Mouse (Mus musculus): ENCODE results near the gene Rpf2. TPM values are rescaled to one million over a fixed set of nuclear protein-coding genes. Genes with fewer than 3 reads are reported as not detected.

The Rpf2 gene
- polyA plus RNA-seq, 1 experiment from 2014 or later = 77.7 TPM

DNA sequence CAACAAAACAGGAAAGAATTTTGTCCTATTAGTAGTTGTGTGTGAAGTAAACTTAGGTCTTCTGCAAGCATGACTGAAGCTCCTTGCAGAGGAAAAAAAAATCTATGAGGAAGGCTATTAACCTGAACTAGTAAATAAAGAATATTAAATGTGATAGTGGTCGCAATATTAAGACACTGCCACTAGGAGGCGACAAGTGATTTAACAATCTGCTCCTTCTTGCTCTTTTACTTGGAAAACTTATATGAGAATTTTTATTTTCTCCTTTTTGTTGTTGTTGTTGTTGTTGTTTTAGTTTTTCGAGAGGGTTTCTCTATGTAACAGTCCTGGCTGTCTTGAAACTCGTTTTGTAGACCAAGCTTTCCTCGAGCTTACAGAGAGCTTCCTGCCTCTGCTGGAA lies 12.1 kb upstream of the Rpf2 start:
- peak overlapping the region; percentile 81 for H3K27ac ChIP-seq (ENCODE audit: low read depth, low read length)
- DNase-seq (ENCODE audit: low spot score) = no peak
- 0 out of 2 replicates have a peak, but pooled peaks have one; percentile 0 for ATAC-seq (replicated peaks; ENCODE audit: low FRiP score)
- H3K27me3 ChIP-seq (ENCODE audit: control insufficient read depth, insufficient read depth, low read length) = no peaks in the 10 kb centered on the region
- H3K36me3 ChIP-seq (ENCODE audit: control insufficient read depth, insufficient read depth, low read length) = no peaks in the 10 kb centered on the region; the same call in 1 of the 2 replicates
- peaks cover 2% of the 10 kb centered on the region; the same call in 1 of the 2 replicates for H3K4me1 ChIP-seq (replicated peaks; ENCODE audit: control insufficient read depth, insufficient read depth, low read length)
- no peak overlapping the region for H3K9ac ChIP-seq (ENCODE audit: low read length)
- peak overlapping the region; percentile 62 for H3K4me2 ChIP-seq (ENCODE audit: low read depth, low read length, severe bottlenecking)
- H3K4me3 ChIP-seq (ENCODE audit: low read depth, low read length) = 0 out of 2 replicates have a peak overlapping the region, but pooled peaks have one; percentile 54
- WGBS = 7% methylated on average over 5 of the region's 5 CpGs
- H3K9me3 ChIP-seq (ENCODE audit: control insufficient read depth, low read length) = no peaks in the 10 kb centered on the region

DNA sequence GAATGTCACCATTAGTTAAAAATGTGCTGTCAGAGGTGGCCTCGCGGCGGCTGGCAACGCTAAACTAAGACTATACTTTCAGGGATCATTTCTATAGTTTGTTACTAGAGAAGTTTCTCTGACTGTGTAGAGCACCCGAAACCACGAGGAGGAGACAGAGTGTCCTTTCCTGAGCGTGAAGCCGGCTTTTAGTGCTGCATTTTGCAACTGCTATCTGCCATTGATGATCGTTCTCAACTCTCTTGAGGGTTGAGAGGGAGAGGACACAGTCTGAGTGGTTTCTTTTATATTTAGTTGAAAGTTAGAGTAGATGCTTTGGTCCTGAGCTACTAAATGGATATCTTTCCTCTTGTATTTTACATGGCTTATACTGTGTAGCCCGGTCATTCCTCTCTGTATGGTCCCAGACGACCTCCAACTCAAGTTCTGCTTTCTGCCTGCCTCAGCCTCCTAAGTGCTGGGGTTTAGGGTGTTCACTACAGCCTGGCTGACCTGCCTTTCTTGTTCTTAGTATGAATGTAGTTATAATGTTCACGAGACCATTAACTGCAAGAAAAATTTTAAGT lies 11.6 kb upstream of the Rpf2 start:
- under 1% methylated on average over 12 of the region's 12 CpGs for WGBS
- peak; percentile 71 for ATAC-seq (replicated peaks; ENCODE audit: low FRiP score)
- peak overlapping the region; percentile 89 for H3K9ac ChIP-seq (ENCODE audit: low read length)

DNA sequence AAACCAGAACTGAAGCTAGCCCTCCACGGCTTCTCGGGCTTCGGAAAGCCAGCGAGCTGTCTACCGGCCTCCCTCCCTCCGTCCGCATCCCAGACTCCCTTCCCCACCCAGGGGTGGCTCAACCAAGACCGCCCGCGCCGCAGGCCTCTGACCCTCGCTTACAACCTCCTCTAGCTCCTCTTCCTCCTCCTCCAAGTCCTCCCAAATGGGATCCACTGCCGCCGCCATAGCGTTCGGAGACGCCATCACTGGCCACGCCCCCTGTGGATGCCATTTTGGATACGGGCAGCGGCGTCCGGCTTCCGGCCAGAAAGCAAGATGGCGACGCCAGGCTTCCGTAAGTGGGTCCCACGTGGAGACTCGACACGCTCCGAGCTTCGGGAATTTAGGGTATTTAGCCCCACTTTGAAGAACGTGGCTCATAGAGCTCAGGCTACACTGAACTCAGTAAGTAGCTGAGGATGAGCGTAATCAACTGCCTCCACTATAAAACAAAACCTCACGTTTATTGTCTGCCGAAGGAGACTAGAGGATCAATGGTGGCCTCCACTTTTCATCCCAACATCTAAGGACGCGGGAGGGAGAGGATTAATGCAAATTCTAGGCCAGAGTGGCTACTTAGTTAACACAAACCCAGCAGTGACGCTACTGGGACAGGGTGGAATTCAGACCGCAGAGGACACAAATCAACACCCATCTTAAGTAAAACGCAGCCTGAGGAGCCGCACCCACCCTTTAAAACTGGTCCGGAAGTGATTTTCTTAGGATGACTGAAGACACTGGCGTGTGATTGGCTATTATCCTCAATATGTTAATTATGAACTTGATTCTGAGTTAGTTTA lies 10.8 kb upstream of the Rpf2 start, which contains the start of gene Gtf3c6:
TSS of gene Gtf3c6 (minus strand) at position 695 of the 842 bp plus-strand sequence.
- Histone ChIP-seq H3K9me3 (ENCODE audit: control insufficient read depth, low read length) (no peaks in the 10 kb centered on the region), H3K4me1 (replicated peaks; ENCODE audit: control insufficient read depth, insufficient read depth, low read length) (0 out of 2 replicates have a peak, but pooled peaks cover 2% of the 10 kb centered on the region), H3K4me3 (ENCODE audit: low read depth, low read length) (peak within 1 kb of the TSS; percentile 54), H3K27ac (ENCODE audit: low read depth, low read length) (peak within 1 kb of the TSS; percentile 81), H3K9ac (ENCODE audit: low read length) (peak within 1 kb of the TSS; percentile 89), H3K27me3 (ENCODE audit: control insufficient read depth, insufficient read depth, low read length) (no peaks in the 10 kb centered on the region), H3K4me2 (ENCODE audit: low read depth, low read length, severe bottlenecking) (peak within 1 kb of the TSS; percentile 62), H3K36me3 (ENCODE audit: control insufficient read depth, insufficient read depth, low read length) (peaks cover 7% of the 10 kb centered on the region)
- DNase-seq (ENCODE audit: low spot score) (peak; percentile 96), ATAC-seq (replicated peaks; ENCODE audit: low FRiP score) (peak; percentile 77)
- WGBS = under 1% methylated on average over 43 of the region's 43 CpGs

More for the DNA sequence above, 11.6 kb upstream of the Rpf2 start:
- Histone ChIP-seq H3K36me3 (ENCODE audit: control insufficient read depth, insufficient read depth, low read length) (peaks cover 2% of the 10 kb centered on the region), H3K4me1 (replicated peaks; ENCODE audit: control insufficient read depth, insufficient read depth, low read length) (peaks cover 2% of the 10 kb centered on the region; the same call in 1 of the 2 replicates), H3K27me3 (ENCODE audit: control insufficient read depth, insufficient read depth, low read length) (no peaks in the 10 kb centered on the region), H3K4me2 (ENCODE audit: low read depth, low read length, severe bottlenecking) (peak overlapping the region; percentile 62), H3K27ac (ENCODE audit: low read depth, low read length) (peak overlapping the region; percentile 81), H3K9me3 (ENCODE audit: control insufficient read depth, low read length) (no peaks in the 10 kb centered on the region), H3K4me3 (ENCODE audit: low read depth, low read length) (peak overlapping the region; percentile 54)
- peak; percentile 86 for DNase-seq (ENCODE audit: low spot score)

DNA sequence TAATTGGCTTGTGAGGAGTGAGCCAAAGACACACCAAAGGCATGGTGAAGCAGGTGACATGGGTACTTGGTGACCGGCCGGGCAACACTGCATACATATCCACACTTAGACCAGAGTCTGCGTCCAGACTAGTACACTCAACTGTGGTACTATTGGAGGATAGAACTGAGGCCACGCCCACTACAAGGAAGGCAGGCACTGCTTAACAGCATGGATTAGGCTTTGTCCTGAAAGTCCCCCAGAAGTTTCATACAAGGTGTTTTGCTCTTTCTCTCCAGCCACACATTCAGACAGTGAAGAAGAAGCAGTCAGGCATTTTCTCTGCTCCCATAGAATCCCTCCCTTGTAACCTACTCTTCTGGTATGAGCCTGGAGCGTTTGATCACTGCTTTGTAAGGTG lies 9.9 kb upstream of the Rpf2 start:
- 3% methylated on average over 5 of the region's 5 CpGs for WGBS
- H3K4me1 ChIP-seq (replicated peaks; ENCODE audit: control insufficient read depth, insufficient read depth, low read length) = 0 out of 2 replicates have a peak, but pooled peaks cover 2% of the 10 kb centered on the region

DNA sequence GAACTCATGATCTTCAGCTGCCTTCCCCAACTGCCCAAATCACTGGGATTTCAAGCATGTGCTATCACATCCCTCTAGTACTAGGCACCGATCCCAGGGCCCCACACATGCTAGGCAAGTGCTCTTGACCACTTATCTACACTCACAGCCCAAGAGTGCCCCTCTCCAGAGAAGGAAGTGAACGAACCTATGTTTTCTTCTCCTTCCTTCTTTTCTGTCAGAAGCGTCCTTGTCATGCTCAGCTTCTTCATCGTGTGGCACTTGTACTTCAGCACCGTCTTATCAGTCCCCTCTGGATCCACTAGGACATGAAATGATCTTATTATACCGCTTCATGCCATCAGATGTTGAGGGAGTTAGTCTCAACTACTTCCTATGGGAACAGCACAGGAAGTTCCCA lies 4.1 kb upstream of the Rpf2 start:
- no peaks in the 10 kb centered on the region for H3K27me3 ChIP-seq (ENCODE audit: control insufficient read depth, insufficient read depth, low read length)
- 89% methylated on average over 6 of the region's 6 CpGs for WGBS
- H3K4me2 ChIP-seq (ENCODE audit: low read depth, low read length, severe bottlenecking) = no peak overlapping the region
- ATAC-seq (replicated peaks; ENCODE audit: low FRiP score) (no peak), DNase-seq (ENCODE audit: low spot score) (no peak)
- H3K4me3 ChIP-seq (ENCODE audit: low read depth, low read length) = no peak overlapping the region
- no peak overlapping the region for H3K9ac ChIP-seq (ENCODE audit: low read length)
- H3K36me3 ChIP-seq (ENCODE audit: control insufficient read depth, insufficient read depth, low read length) = peaks cover 16% of the 10 kb centered on the region
- no peaks in the 10 kb centered on the region for H3K9me3 ChIP-seq (ENCODE audit: control insufficient read depth, low read length)
- H3K4me1 ChIP-seq (replicated peaks; ENCODE audit: control insufficient read depth, insufficient read depth, low read length) = 0 out of 2 replicates have a peak, but pooled peaks cover 4% of the 10 kb centered on the region
- no peak overlapping the region for H3K27ac ChIP-seq (ENCODE audit: low read depth, low read length)

More for the DNA sequence above, 9.9 kb upstream of the Rpf2 start:
- peak overlapping the region; percentile 54 for H3K4me3 ChIP-seq (ENCODE audit: low read depth, low read length)
- peaks cover 7% of the 10 kb centered on the region for H3K36me3 ChIP-seq (ENCODE audit: control insufficient read depth, insufficient read depth, low read length)
- peak; percentile 82 for ATAC-seq (replicated peaks; ENCODE audit: low FRiP score)
- peak; percentile 75 for DNase-seq (ENCODE audit: low spot score)
- H3K9me3 ChIP-seq (ENCODE audit: control insufficient read depth, low read length) = no peaks in the 10 kb centered on the region
- peak overlapping the region; percentile 62 for H3K4me2 ChIP-seq (ENCODE audit: low read depth, low read length, severe bottlenecking)
- peak overlapping the region; percentile 89 for H3K9ac ChIP-seq (ENCODE audit: low read length)
- no peaks in the 10 kb centered on the region for H3K27me3 ChIP-seq (ENCODE audit: control insufficient read depth, insufficient read depth, low read length)
- H3K27ac ChIP-seq (ENCODE audit: low read depth, low read length) = peak overlapping the region; percentile 81; the same call in 1 of the 2 replicates

DNA sequence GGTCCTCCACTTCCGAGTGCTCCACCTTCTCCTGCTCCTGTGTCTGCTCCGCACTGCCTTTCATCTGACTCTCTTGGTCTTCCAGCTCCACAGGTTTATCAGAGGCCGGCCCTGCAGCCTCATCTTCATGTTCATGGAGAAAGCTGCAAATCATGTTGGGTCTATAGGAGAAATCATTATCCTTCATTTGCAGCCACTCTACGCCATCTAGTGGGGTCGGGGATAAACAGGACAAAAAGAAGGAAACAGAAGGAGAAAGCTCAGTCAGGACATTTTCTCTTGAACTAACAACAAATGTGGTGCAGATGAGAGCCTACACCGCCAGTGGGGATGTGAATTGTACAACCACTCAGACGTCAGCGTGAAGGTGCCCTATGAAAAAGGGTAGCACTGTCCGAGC lies 2.8 kb upstream of the Rpf2 start:
- ATAC-seq (replicated peaks; ENCODE audit: low FRiP score) = no peak

DNA sequence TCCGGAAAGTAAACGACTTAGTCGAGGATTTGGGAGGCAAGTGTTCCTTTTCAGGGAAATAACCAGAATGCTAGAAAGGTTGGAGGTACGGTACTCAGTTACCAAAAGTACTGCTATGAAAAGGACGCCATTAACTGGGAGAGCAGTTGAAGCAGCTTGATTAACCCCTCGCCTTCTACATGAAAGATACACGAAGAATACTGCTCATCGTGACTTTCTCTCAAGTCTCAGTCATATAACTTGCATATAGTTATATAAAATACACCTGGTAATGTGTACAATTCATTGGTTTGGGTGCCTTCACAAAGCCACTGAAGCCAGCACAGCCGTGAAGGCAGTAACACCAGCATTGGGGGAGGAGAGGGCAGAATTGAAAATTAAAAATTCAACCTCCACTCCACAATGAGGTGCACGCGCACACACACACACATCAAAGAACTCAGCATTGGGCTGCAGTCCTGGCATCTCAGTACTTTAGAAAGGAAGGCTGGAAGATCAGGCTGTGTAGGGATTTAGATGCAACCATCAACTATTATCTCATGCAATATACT lies 405 bp upstream of the Rpf2 start:
- Histone ChIP-seq H3K27ac (ENCODE audit: low read depth, low read length) (0 out of 2 replicates have a peak overlapping the region, but pooled peaks have one; percentile 57), H3K9ac (ENCODE audit: low read length) (peak overlapping the region; percentile 66), H3K4me1 (replicated peaks; ENCODE audit: control insufficient read depth, insufficient read depth, low read length) (0 out of 2 replicates have a peak, but pooled peaks cover 4% of the 10 kb centered on the region), H3K27me3 (ENCODE audit: control insufficient read depth, insufficient read depth, low read length) (no peaks in the 10 kb centered on the region), H3K4me2 (ENCODE audit: low read depth, low read length, severe bottlenecking) (peak overlapping the region; percentile 71), H3K4me3 (ENCODE audit: low read depth, low read length) (peak overlapping the region; percentile 66), H3K36me3 (ENCODE audit: control insufficient read depth, insufficient read depth, low read length) (peaks cover 12% of the 10 kb centered on the region), H3K9me3 (ENCODE audit: control insufficient read depth, low read length) (no peaks in the 10 kb centered on the region)
- ATAC-seq (replicated peaks; ENCODE audit: low FRiP score) (peak; percentile 57), DNase-seq (ENCODE audit: low spot score) (no peak)
- WGBS = 34% methylated on average over 11 of the region's 11 CpGs

More for the DNA sequence above, 2.8 kb upstream of the Rpf2 start:
- Histone ChIP-seq H3K36me3 (ENCODE audit: control insufficient read depth, insufficient read depth, low read length) (peaks cover 16% of the 10 kb centered on the region), H3K27ac (ENCODE audit: low read depth, low read length) (no peak overlapping the region), H3K4me3 (ENCODE audit: low read depth, low read length) (no peak overlapping the region), H3K27me3 (ENCODE audit: control insufficient read depth, insufficient read depth, low read length) (no peaks in the 10 kb centered on the region), H3K4me1 (replicated peaks; ENCODE audit: control insufficient read depth, insufficient read depth, low read length) (0 out of 2 replicates have a peak, but pooled peaks cover 4% of the 10 kb centered on the region), H3K4me2 (ENCODE audit: low read depth, low read length, severe bottlenecking) (no peak overlapping the region), H3K9ac (ENCODE audit: low read length) (no peak overlapping the region), H3K9me3 (ENCODE audit: control insufficient read depth, low read length) (no peaks in the 10 kb centered on the region)
- no peak for DNase-seq (ENCODE audit: low spot score)
- WGBS = 88% methylated on average over 9 of the region's 9 CpGs

DNA sequence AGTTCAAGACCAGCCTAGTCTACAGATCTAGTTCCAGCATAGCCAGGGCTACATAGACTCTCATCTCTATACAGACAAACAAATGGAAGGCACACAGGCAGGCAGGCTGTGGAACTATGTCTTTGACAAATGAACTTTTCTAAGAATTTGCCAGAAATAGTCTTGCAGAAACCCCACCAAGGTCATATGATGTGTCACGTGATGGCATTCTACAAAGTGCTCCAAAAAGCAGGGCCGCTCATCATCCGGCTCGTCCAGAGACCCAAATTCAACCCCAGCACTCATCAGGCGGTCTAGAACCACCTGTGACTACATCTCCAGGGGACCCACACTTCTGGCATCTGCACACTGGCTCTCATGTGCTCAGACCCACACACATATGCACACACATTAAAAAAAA lies 9.0 kb downstream of the Rpf2 start:
- DNase-seq (ENCODE audit: low spot score) (no peak), ATAC-seq (replicated peaks; ENCODE audit: low FRiP score) (no peak)
- Histone ChIP-seq H3K27ac (ENCODE audit: low read depth, low read length) (no peak overlapping the region), H3K4me2 (ENCODE audit: low read depth, low read length, severe bottlenecking) (no peak overlapping the region), H3K4me3 (ENCODE audit: low read depth, low read length) (no peak overlapping the region), H3K4me1 (replicated peaks; ENCODE audit: control insufficient read depth, insufficient read depth, low read length) (no peaks in the 10 kb centered on the region), H3K9me3 (ENCODE audit: control insufficient read depth, low read length) (no peaks in the 10 kb centered on the region), H3K9ac (ENCODE audit: low read length) (no peak overlapping the region), H3K36me3 (ENCODE audit: control insufficient read depth, insufficient read depth, low read length) (peaks cover 5% of the 10 kb centered on the region; the same call in 1 of the 2 replicates), H3K27me3 (ENCODE audit: control insufficient read depth, insufficient read depth, low read length) (no peaks in the 10 kb centered on the region)
- 94% methylated on average over 5 of the region's 5 CpGs for WGBS
